Mouse (Mus musculus) activated CD4-positive, CD25-positive, alpha-beta regulatory T cell, adult 4 months (primary cell): ENCODE data around the gene Olfr122. TPM values are rescaled to one million over a fixed set of nuclear protein-coding genes. Genes with fewer than 3 reads are reported as not detected.

Source experiments
- ATAC-seq: one replicate; pipeline ENCODE4 v1.8.0; 2017
- polyA plus RNA-seq, 2 experiments: library from polyadenylated mRNA; unstranded; fragments of 100-300 nt; shearing (Covaris generic); gene quantifications; one replicate each; pipeline ENCODE4 v1.2.1; 2017

Olfr122 gene
- not detected for polyA plus RNA-seq

DNA sequence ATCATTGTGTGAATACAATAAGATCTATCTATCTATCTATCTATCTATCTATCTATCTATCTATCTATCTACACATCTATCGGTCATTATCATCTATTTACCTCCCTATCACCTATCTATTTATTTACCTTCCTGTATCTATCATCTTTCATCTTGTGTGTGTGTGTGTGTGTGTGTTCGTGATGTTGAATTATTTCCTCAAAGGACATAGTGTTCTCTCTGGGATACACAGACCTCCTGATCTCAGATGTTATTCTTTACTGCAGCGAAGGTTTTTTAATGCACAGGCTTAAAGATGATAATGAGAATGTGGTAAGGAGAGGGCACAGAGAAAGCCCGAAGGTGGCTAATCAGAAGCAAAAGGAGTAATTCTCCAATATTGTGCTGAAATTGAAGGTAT, at the start of gene Olfr122:
Gene Olfr122 (plus strand): TSS at position 301 of the 400 bp plus-strand sequence.
- no peak for ATAC-seq

DNA sequence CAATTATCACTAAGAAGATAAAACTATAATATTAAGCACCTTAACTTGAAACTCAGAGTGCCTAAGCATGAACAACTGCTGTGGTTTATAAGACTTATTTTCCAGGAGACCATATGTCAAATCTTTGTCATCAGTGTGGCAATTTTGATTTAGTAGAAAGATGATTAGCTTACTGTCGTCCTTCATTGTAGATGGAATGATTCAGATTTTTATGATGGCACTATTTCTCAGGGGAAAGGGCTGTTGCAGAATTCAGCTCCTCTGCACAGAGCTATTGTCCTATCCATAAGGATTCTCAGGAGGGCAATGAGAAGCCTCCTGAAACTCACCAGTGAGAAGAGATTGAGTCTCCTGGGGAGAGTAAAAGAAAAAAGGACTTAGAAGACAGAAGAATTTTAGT, 46.9 kb upstream of the Olfr122 start, which contains the start of gene Olfr120:
Gene Olfr120 (plus strand): TSS at position 301 of the 400 bp plus-strand sequence.
- no peak for ATAC-seq

DNA sequence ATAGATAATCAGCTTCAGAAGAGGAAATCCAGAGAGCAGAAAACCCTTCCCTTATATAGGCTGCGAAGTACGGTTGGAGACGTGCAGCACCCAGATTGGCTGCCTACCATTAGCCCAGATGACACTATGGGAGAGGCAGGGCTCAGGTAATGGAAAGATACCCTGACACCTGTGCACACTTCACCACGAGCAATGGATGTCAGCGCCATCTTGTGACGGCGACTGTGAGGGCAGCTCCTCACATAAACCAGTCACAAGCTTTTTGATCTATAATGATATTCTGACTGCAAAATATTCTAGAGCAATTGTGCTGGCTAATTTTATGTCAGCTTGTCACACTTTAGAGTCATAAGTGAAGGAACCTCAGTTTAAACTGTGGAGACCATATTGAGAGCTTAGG, 30.3 kb upstream of the Olfr122 start:
- no peak for ATAC-seq

- no peak for ATAC-seq
Observed at GRCm38 (mm10) chr17:37793229-37793628, 24.8 kb downstream of the Olfr122 start, which contains the start of gene Olfr123. Olfr123 (plus strand) TSS chr17:37793529.

DNA sequence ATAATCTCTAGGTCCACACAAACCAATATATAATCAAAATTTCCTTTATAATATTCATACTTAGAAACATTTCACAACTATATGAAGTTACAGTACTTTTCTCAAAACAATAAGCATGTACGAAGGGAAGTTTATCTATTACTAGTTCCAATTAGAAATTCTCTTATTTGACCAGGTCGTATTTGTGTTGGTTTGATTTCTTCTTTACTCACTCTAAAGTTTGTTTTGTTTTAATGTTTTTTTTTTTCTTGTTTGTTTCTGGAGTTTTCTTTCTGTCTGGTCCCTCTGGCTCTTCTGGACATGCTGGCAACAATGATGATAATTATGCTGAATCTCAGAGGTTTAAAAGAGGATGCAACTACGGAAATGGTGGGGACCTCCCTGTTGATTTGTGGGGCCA, 31.2 kb downstream of the Olfr122 start, which contains the start of gene Olfr124:
Gene Olfr124 (plus strand): TSS at position 301 of the 400 bp plus-strand sequence.
- ATAC-seq = no peak

Other genes starting within 250 kb of the Olfr122 start
- not detected for gene Olfr112, start 199.2 kb upstream of the Olfr122 start, polyA plus RNA-seq
- gene Olfr113, start 190.9 kb upstream of the Olfr122 start, polyA plus RNA-seq = not detected
- not detected for gene Olfr114, start 175.9 kb upstream of the Olfr122 start, polyA plus RNA-seq
- under 1 TPM in 1 of 2 experiments, not detected in 1; 0.37 TPM for gene Olfr115, start 141.5 kb upstream of the Olfr122 start, polyA plus RNA-seq
- gene Olfr116, start 141.4 kb upstream of the Olfr122 start, polyA plus RNA-seq = not detected
- gene Olfr117, start 104.8 kb upstream of the Olfr122 start, polyA plus RNA-seq = not detected
- gene Olfr118, start 101.6 kb upstream of the Olfr122 start, polyA plus RNA-seq = under 1 TPM; 0.27 to 0.49 TPM
- gene Olfr119, start 72.0 kb upstream of the Olfr122 start, polyA plus RNA-seq = not detected
- not detected for gene Olfr120, start 46.8 kb upstream of the Olfr122 start, polyA plus RNA-seq
- not detected for gene Olfr121, start 19.8 kb upstream of the Olfr122 start, polyA plus RNA-seq
- not detected for gene Olfr123, start 24.9 kb downstream of the Olfr122 start, polyA plus RNA-seq
- not detected for gene Olfr124, start 31.3 kb downstream of the Olfr122 start, polyA plus RNA-seq
- not detected for gene Olfr125, start 64.3 kb downstream of the Olfr122 start, polyA plus RNA-seq
- gene Olfr126, start 78.9 kb downstream of the Olfr122 start, polyA plus RNA-seq = not detected
- gene Olfr127, start 131.8 kb downstream of the Olfr122 start, polyA plus RNA-seq = not detected
- gene Olfr128, start 151.9 kb downstream of the Olfr122 start, polyA plus RNA-seq = under 1 TPM in 1 of 2 experiments, not detected in 1; 0.17 TPM
- gene Olfr761, start 184.5 kb downstream of the Olfr122 start, polyA plus RNA-seq = not detected